Mouse (Mus musculus) heart, embryonic 15.5 days (tissue): ENCODE results near the gene Olfr312. TPM values are rescaled to one million over a fixed set of nuclear protein-coding genes. Genes with fewer than 3 reads are reported as not detected.
"Not testable (repeated sequence)": the region's sequence is repeated elsewhere in the genome, so short reads cannot be mapped to it uniquely, and the experiment has no call there.

ENCODE experiments used
- ATAC-seq: fragments of 200-750 bp; cut with Nextera tagmentation; replicated peaks from 2 replicates; pipeline ENCODE4 v1.8.0; 2017; ENCODE audit warnings: low read depth, moderate TSS enrichment; ENCODE audit not compliant: insufficient number of reproducible peaks, insufficient read depth, low FRiP score
- H3K27ac ChIP-seq: fragments of 300-500 bp; sonication (generic); 2 replicates; pipeline ENCODE4 v1.5.1; 2015; ENCODE audit warnings: mild to moderate bottlenecking, inconsistent platforms
- H3K27me3 ChIP-seq: fragments of 300-500 bp; sonication (generic); 2 replicates; pipeline ENCODE4 v1.6.1; 2015; ENCODE audit warnings: inconsistent platforms
- H3K36me3 ChIP-seq: fragments of 300-500 bp; sonication (generic); 2 replicates; pipeline ENCODE4 v1.6.1; 2015; ENCODE audit warnings: mild to moderate bottlenecking, inconsistent platforms
- H3K4me1 ChIP-seq: fragments of 300-500 bp; sonication (generic); replicated peaks from 2 replicates; pipeline ENCODE4 v1.6.1; 2015; ENCODE audit warnings: inconsistent platforms
- H3K4me2 ChIP-seq: fragments of 300-500 bp; sonication (generic); 2 replicates; pipeline ENCODE4 v1.6.1; 2015; ENCODE audit warnings: inconsistent platforms, mild to moderate bottlenecking, moderate library complexity
- H3K4me3 ChIP-seq: fragments of 300-500 bp; sonication (generic); 2 replicates; pipeline ENCODE4 v1.5.1; 2015; ENCODE audit warnings: mild to moderate bottlenecking, inconsistent platforms
- H3K9ac ChIP-seq: fragments of 300-500 bp; sonication (generic); 2 replicates; pipeline ENCODE4 v1.6.1; 2015; ENCODE audit warnings: mild to moderate bottlenecking, inconsistent platforms
- H3K9me3 ChIP-seq: fragments of 300-500 bp; sonication (generic); replicated peaks from 2 replicates; pipeline ENCODE4 v1.6.1; 2016; ENCODE audit warnings: inconsistent platforms
- WGBS: fragments of 180-500 bp; shearing (Covaris S2); methylation state at CpG from one replicate; pipeline ENCODE4 v1.1.7; 2015; ENCODE audit warnings: mixed read lengths; 5-methylcytosine and 5-hydroxymethylcytosine counted together
- polyA plus RNA-seq: library from polyadenylated mRNA; unstranded; fragments of >200 nt; fragmentation: Nextera tagmentation; extraction: Ambion mirVana; gene quantifications from 2 replicates; pipeline ENCODE4 v1.2.1, GENCODE M21; 2015

Olfr312 gene
- polyA plus RNA-seq, 1 experiment from 2014 or later, result 0.16 TPM

GRCm38 (mm10) chr11:58803871-58804270 is 25.2 kb upstream of the Olfr312 start:
- peaks cover 5% of the 10 kb centered on the region; the same call in 1 of the 2 replicates for H3K4me1 ChIP-seq
- 69% methylated on average over 4 of the region's 4 CpGs for WGBS
- H3K27ac ChIP-seq, result no peak overlapping the region
- no peak for ATAC-seq
- no peaks in the 10 kb centered on the region for H3K36me3 ChIP-seq
- H3K4me2 ChIP-seq, result no peak overlapping the region
- H3K4me3 ChIP-seq, result no peak overlapping the region
- no peaks in the 10 kb centered on the region for H3K9me3 ChIP-seq
- no peak overlapping the region for H3K9ac ChIP-seq
- H3K27me3 ChIP-seq, result no peaks in the 10 kb centered on the region

DNA sequence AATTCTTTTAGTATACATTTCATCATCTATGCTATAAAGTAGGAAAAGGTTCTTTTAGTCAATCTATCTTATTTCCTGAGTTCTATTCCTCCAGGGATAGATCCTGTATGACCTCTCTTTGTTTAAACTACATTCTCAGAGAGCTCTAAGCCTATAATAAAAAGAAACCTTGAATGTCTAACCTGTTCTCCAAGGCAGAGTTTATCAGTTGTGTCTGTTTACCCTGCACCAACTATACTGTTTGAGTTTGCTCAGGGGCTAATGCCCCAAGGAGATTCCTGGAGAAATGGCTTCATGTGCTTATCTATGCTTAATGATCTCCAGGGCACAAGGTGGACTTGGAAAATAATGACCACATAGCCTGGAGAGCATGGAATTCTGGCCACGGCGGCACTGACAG is 24.6 kb upstream of the Olfr312 start:
- H3K27ac ChIP-seq, result no peak overlapping the region

DNA sequence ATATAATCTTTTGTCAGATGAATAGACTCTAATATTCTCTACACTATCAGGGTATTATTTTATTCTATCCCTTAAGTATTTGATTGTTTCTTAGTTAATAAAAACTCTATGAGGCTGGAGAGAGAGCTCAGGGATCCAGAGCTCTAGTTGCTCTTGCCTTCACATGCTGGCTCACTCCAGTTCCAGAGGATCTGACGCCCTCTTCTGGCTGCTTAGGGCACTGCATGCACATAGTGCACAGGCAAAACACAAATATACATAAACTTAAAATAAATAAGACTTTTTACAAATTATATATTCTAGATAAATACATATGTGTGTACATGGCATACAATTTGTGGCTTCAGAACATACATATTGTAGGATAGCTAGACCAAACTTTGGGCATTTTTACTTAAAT is 17.0 kb upstream of the Olfr312 start:
- Histone ChIP-seq H3K9ac (no peak overlapping the region), H3K36me3 (no peaks in the 10 kb centered on the region), H3K9me3 (no peaks in the 10 kb centered on the region), H3K27ac (no peak overlapping the region), H3K4me1 (no peaks in the 10 kb centered on the region), H3K4me2 (no peak overlapping the region), H3K27me3 (no peaks in the 10 kb centered on the region), H3K4me3 (no peak overlapping the region)
- WGBS, result 16% methylated on average over 1 of the region's 1 CpGs
- ATAC-seq, result no peak

More for the DNA sequence above, 24.6 kb upstream of the Olfr312 start:
- Histone ChIP-seq H3K4me2 (no peak overlapping the region), H3K4me1 (peaks cover 5% of the 10 kb centered on the region; the same call in 1 of the 2 replicates), H3K27me3 (no peaks in the 10 kb centered on the region), H3K36me3 (no peaks in the 10 kb centered on the region), H3K4me3 (no peak overlapping the region), H3K9me3 (no peaks in the 10 kb centered on the region), H3K9ac (no peak overlapping the region)
- 55% methylated on average over 2 of the region's 2 CpGs for WGBS
- no peak for ATAC-seq

GRCm38 (mm10) chr11:58814700-58815099 is 14.3 kb upstream of the Olfr312 start, which contains the start of gene Olfr313:
Olfr313 (plus strand) TSS chr11:58815000.
- not testable (repeated sequence) for H3K4me2 ChIP-seq, H3K4me3 ChIP-seq, H3K36me3 ChIP-seq, H3K4me1 ChIP-seq, ATAC-seq, H3K27ac ChIP-seq, H3K9ac ChIP-seq, H3K9me3 ChIP-seq, H3K27me3 ChIP-seq
- WGBS, result 50% methylated on average over 1 of the region's 1 CpGs

GRCm38 (mm10) chr11:58815676-58816075 is 13.4 kb upstream of the Olfr312 start:
- ATAC-seq, result no peak
- Histone ChIP-seq H3K36me3 (no peaks in the 10 kb centered on the region), H3K27ac (no peak overlapping the region), H3K4me2 (no peak overlapping the region), H3K9ac (no peak overlapping the region), H3K4me1 (no peaks in the 10 kb centered on the region), H3K27me3 (no peaks in the 10 kb centered on the region), H3K4me3 (no peak overlapping the region), H3K9me3 (no peaks in the 10 kb centered on the region)
- 81% methylated on average over 1 of the region's 1 CpGs for WGBS

- no peak overlapping the region for H3K9ac ChIP-seq
- H3K4me1 ChIP-seq, result no peaks in the 10 kb centered on the region
- H3K9me3 ChIP-seq, result no peaks in the 10 kb centered on the region
- H3K27ac ChIP-seq, result no peak overlapping the region
- no peak overlapping the region for H3K4me2 ChIP-seq
- no peak for ATAC-seq
- H3K4me3 ChIP-seq, result no peak overlapping the region
- 61% methylated on average over 3 of the region's 3 CpGs for WGBS
- H3K27me3 ChIP-seq, result no peaks in the 10 kb centered on the region
- H3K36me3 ChIP-seq, result no peaks in the 10 kb centered on the region
Measured at GRCm38 (mm10) chr11:58829764-58830163, 727 bp downstream of the Olfr312 start.

DNA sequence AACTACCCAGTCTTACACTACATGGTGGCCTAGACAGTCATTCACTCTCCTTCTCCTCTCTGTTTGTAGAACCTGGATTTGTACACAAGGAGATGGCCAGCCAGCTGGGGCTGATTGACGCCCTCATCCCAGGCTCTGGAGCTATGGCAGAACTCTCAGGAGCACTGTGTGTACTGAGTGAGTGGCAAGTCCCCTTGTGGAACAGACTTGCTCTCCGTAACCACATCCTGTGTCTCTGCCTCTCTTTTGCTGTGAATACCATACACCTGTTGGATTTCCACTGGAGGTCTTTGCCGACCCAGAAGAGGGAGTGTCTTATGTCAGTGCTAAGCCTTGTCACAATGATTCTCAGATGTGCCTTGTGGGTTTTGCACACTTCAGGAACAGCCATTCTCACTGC is 3.5 kb downstream of the Olfr312 start:
- WGBS, result 64% methylated on average over 3 of the region's 3 CpGs
- not testable (repeated sequence) for H3K4me2 ChIP-seq, H3K27me3 ChIP-seq, ATAC-seq, H3K4me3 ChIP-seq, H3K27ac ChIP-seq, H3K9ac ChIP-seq, H3K4me1 ChIP-seq, H3K36me3 ChIP-seq, H3K9me3 ChIP-seq

DNA sequence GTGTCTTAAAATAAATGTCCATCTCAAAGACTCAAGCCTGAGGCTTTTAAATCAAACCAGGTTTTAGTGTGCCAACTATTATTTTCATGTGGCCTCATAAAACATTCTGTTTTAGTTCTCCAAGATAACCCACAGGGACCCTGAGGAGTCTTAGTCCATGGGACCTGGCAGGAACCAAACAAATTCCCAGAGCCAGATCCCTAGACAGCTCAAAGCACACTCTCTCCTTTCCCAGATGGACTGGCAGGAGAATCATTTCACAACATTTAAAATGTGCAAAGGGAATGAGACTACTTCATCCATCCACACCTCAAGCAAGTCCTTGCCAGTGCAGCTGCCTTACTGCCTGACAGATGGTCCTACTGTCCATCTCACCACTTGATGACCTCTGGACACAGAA is 9.9 kb downstream of the Olfr312 start, which contains the start of gene Olfr311:
TSS of gene Olfr311 (plus strand) at position 301 of the 400 bp plus-strand sequence.
- H3K36me3 ChIP-seq, H3K27ac ChIP-seq, H3K9me3 ChIP-seq, H3K9ac ChIP-seq, H3K4me2 ChIP-seq, H3K27me3 ChIP-seq, H3K4me3 ChIP-seq, ATAC-seq, H3K4me1 ChIP-seq: not testable (repeated sequence)

DNA sequence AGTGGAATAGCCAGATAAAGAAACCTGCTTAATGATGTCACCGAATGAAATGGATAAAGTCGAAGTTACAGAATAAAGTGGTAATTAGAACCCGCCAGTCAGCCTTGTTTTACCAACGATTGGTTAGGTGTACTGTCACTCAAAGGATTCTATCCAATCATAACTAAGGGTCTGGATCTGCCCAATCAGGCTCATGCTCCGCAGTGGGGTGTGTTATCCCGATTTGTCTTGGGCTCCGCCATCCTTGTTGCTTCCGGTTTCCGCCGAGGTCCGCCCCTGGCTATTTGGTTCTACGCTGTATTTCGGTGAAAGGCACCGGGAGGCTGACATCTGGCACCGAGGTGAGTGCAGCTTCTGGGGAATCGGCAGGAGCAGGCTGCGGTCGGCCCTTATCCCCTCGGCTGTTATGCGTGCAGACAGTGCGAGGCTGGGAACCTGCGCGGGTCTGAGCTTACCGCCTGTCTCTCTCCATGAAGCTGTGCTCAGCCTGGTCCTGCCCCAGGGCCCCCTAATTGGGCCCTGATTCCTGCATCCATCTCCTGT is 18.0 kb downstream of the Olfr312 start, which contains the start of gene Gm12258:
TSS of gene Gm12258 (plus strand) at position 240 of the 543 bp plus-strand sequence.
- Histone ChIP-seq H3K27me3 (no peaks in the 10 kb centered on the region), H3K4me1 (peaks cover 6% of the 10 kb centered on the region), H3K4me2 (peak within 1 kb of the TSS; percentile 79), H3K9me3 (no peaks in the 10 kb centered on the region), H3K4me3 (peak within 1 kb of the TSS; percentile 91), H3K27ac (peak within 1 kb of the TSS; percentile 68; the same call in 1 of the 2 replicates), H3K36me3 (peaks cover 17% of the 10 kb centered on the region), H3K9ac (peak within 1 kb of the TSS; percentile 93)
- peak; percentile 100 for ATAC-seq
- WGBS, result under 1% methylated on average over 24 of the region's 24 CpGs

GRCm38 (mm10) chr11:58847636-58848035 is 18.6 kb downstream of the Olfr312 start:
- ATAC-seq, result no peak
- WGBS, result 41% methylated on average over 9 of the region's 9 CpGs

GRCm38 (mm10) chr11:58849731-58850130 is 20.7 kb downstream of the Olfr312 start:
- WGBS, result 72% methylated on average over 2 of the region's 2 CpGs
- H3K4me2 ChIP-seq, result no peak overlapping the region
- H3K9me3 ChIP-seq, result no peaks in the 10 kb centered on the region
- peaks cover 6% of the 10 kb centered on the region for H3K4me1 ChIP-seq
- no peak overlapping the region for H3K27ac ChIP-seq
- H3K36me3 ChIP-seq, result peaks cover 24% of the 10 kb centered on the region
- no peak for ATAC-seq
- H3K27me3 ChIP-seq, result no peaks in the 10 kb centered on the region
- no peak overlapping the region for H3K4me3 ChIP-seq
- H3K9ac ChIP-seq, result no peak overlapping the region

More at GRCm38 (mm10) chr11:58847636-58848035, 18.6 kb downstream of the Olfr312 start:
- Histone ChIP-seq H3K4me1 (peaks cover 6% of the 10 kb centered on the region), H3K27ac (no peak overlapping the region), H3K36me3 (peaks cover 18% of the 10 kb centered on the region), H3K4me2 (peak overlapping the region; percentile 79), H3K9ac (peak overlapping the region; percentile 93), H3K9me3 (no peaks in the 10 kb centered on the region), H3K27me3 (no peaks in the 10 kb centered on the region), H3K4me3 (peak overlapping the region; percentile 91)

DNA sequence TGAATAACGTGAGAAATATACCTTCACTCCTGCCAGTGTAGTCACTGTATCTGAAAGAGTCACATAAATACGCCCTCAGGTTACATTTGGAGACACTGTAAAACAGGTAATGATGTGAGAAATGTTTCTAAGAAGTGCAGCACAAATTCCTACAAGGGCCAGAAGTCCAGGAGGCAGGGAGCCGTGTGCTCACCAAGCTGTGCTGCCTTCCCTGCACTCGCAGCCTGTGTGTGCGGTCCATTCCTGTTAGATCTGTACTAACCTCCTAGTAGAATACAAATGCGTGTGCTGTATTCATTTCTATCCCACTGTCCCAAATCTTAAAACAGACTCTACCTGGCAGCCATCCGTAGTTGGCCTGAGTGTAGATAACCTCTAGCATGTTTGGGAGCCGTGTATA is 31.7 kb downstream of the Olfr312 start:
- peaks cover 52% of the 10 kb centered on the region for H3K36me3 ChIP-seq
- WGBS, result 92% methylated on average over 8 of the region's 8 CpGs

More for the DNA sequence above, 31.7 kb downstream of the Olfr312 start:
- Histone ChIP-seq H3K9ac (no peak overlapping the region), H3K9me3 (peaks cover 27% of the 10 kb centered on the region), H3K4me2 (no peak overlapping the region), H3K4me3 (no peak overlapping the region), H3K27me3 (no peaks in the 10 kb centered on the region), H3K27ac (no peak overlapping the region), H3K4me1 (no peaks in the 10 kb centered on the region)
- ATAC-seq, result no peak
